Mouse (Mus musculus) ZHBTc4 (cell line): ENCODE data around the gene Prss44.
A peak's percentile ranks its signal among the peaks of the same experiment; 100 is the strongest.

Source experiments
- DNase-seq: peaks from one replicate; pipeline ENCODE4 v3.0.0-alpha.2; 2011; ENCODE audit warnings: low read depth, low spot score

The Prss44 gene

GRCm38 (mm10) chr9:110833021-110833420, 19.2 kb downstream of the Prss44 start:
- peak; percentile 93 for DNase-seq

- no peak for DNase-seq
Measured at GRCm38 (mm10) chr9:110834411-110834810, 20.6 kb downstream of the Prss44 start, which contains the start of gene Prss45. Gene Prss45, plus strand, starts transcription at chr9:110834588.

GRCm38 (mm10) chr9:110834961-110835360, 21.2 kb downstream of the Prss44 start:
- DNase-seq = no peak

- DNase-seq = no peak
Measured at GRCm38 (mm10) chr9:110836112-110836511, 22.3 kb downstream of the Prss44 start.

GRCm38 (mm10) chr9:110840905-110841304, 27.1 kb downstream of the Prss44 start:
- no peak for DNase-seq

- no peak for DNase-seq
Measured at GRCm38 (mm10) chr9:110841438-110841837, 27.6 kb downstream of the Prss44 start.

- DNase-seq = no peak
Measured at GRCm38 (mm10) chr9:110844206-110844605, 30.4 kb downstream of the Prss44 start, which contains the start of gene Prss46. Gene Prss46, plus strand, starts transcription at chr9:110844506.

GRCm38 (mm10) chr9:110849162-110849561, 35.4 kb downstream of the Prss44 start:
- DNase-seq = no peak

- DNase-seq = peak; percentile 55
Measured at GRCm38 (mm10) chr9:110855903-110856302, 42.1 kb downstream of the Prss44 start.

GRCm38 (mm10) chr9:110856920-110857319, 43.1 kb downstream of the Prss44 start:
- no peak for DNase-seq

GRCm38 (mm10) chr9:110857781-110858472, 44.1 kb downstream of the Prss44 start, which contains the start of gene Prss50:
Gene Prss50, plus strand, starts transcription at chr9:110857967.
- DNase-seq = peak; percentile 84

GRCm38 (mm10) chr9:110858523-110858922, 44.7 kb downstream of the Prss44 start:
- no peak for DNase-seq

GRCm38 (mm10) chr9:110858967-110859596, 45.3 kb downstream of the Prss44 start:
- DNase-seq = no peak

GRCm38 (mm10) chr9:110871030-110871429, 57.2 kb downstream of the Prss44 start:
- peak; percentile 81 for DNase-seq
